Mouse (Mus musculus): Measurements from ENCODE around the gene Ada. TPM values are rescaled to one million over a fixed set of nuclear protein-coding genes. Genes with fewer than 3 reads are reported as not detected.
A peak's percentile ranks its signal among the peaks of the same experiment; 100 is the strongest.

Ada gene
- total RNA-seq (2022) = 1 to 10 TPM; 3.3 to 6.1 (median 5.3) TPM

- DNase-seq = no peak
Measured at GRCm38 (mm10) chr2:163749647-163750611, at the start of gene Ada. TSS of gene Ada (minus strand) at chr2:163750239.

GRCm38 (mm10) chr2:163798411-163798810 lies 48.4 kb upstream of the Ada start:
- no peak for DNase-seq

GRCm38 (mm10) chr2:163788484-163788883 lies 38.4 kb upstream of the Ada start:
- DNase-seq = peak; percentile 58

- DNase-seq = no peak
Measured at GRCm38 (mm10) chr2:163787709-163788108, 37.7 kb upstream of the Ada start.

- DNase-seq = no peak
Measured at GRCm38 (mm10) chr2:163787086-163787485, 37.0 kb upstream of the Ada start.

- no peak for DNase-seq
Measured at GRCm38 (mm10) chr2:163783901-163784300, 33.9 kb upstream of the Ada start.

- no peak for DNase-seq
Measured at GRCm38 (mm10) chr2:163783368-163783767, 33.3 kb upstream of the Ada start.

GRCm38 (mm10) chr2:163778896-163779295 lies 28.9 kb upstream of the Ada start:
- DNase-seq = no peak

- DNase-seq = no peak
Measured at GRCm38 (mm10) chr2:163777061-163777460, 27.0 kb upstream of the Ada start.

GRCm38 (mm10) chr2:163776661-163777060 lies 26.6 kb upstream of the Ada start:
- DNase-seq = no peak

- no peak for DNase-seq
Measured at GRCm38 (mm10) chr2:163770731-163771130, 20.7 kb upstream of the Ada start.

GRCm38 (mm10) chr2:163766890-163767289 lies 16.9 kb upstream of the Ada start:
- no peak for DNase-seq

GRCm38 (mm10) chr2:163766261-163766660 lies 16.2 kb upstream of the Ada start:
- DNase-seq = no peak

- no peak for DNase-seq
Measured at GRCm38 (mm10) chr2:163761402-163761801, 11.4 kb upstream of the Ada start.

- DNase-seq = no peak
Measured at GRCm38 (mm10) chr2:163760589-163760988, 10.6 kb upstream of the Ada start.

- DNase-seq = no peak
Measured at GRCm38 (mm10) chr2:163758146-163758545, 8.1 kb upstream of the Ada start.

GRCm38 (mm10) chr2:163756723-163757122 lies 6.7 kb upstream of the Ada start:
- DNase-seq = no peak

- no peak for DNase-seq
Measured at GRCm38 (mm10) chr2:163754228-163754627, 4.2 kb upstream of the Ada start.

- no peak for DNase-seq
Measured at GRCm38 (mm10) chr2:163744801-163745570, 5.1 kb downstream of the Ada start.

GRCm38 (mm10) chr2:163743357-163743756 lies 6.7 kb downstream of the Ada start:
- no peak for DNase-seq

GRCm38 (mm10) chr2:163742656-163743055 lies 7.4 kb downstream of the Ada start:
- DNase-seq = no peak

GRCm38 (mm10) chr2:163735980-163736379 lies 14.1 kb downstream of the Ada start:
- no peak for DNase-seq

- no peak for DNase-seq
Measured at GRCm38 (mm10) chr2:163735163-163735562, 14.9 kb downstream of the Ada start.
